Mouse (Mus musculus) heart, embryonic 10.5 days (tissue): Measurements from ENCODE around the gene Pou3f1. TPM values are rescaled to one million over a fixed set of nuclear protein-coding genes. Genes with fewer than 3 reads are reported as not detected.
"Not testable (repeated sequence)": the region's sequence is repeated elsewhere in the genome, so short reads cannot be mapped to it uniquely, and the experiment has no call there.

ENCODE experiments used
- DNase-seq: peaks from one replicate; pipeline ENCODE4 v3.0.0-alpha.2; 2017; ENCODE audit warnings: low spot score
- H3K27ac ChIP-seq: fragments of 300-500 bp; sonication (generic); 2 replicates; pipeline ENCODE4 v1.5.1; 2016; ENCODE audit warnings: mild to moderate bottlenecking
- H3K27me3 ChIP-seq: fragments of 300-500 bp; sonication (generic); 2 replicates; pipeline ENCODE4 v1.6.1; 2016; ENCODE audit warnings: mild to moderate bottlenecking; ENCODE audit not compliant: poor library complexity, insufficient read depth, severe bottlenecking
- H3K36me3 ChIP-seq: fragments of 300-500 bp; sonication (generic); 2 replicates; pipeline ENCODE4 v1.6.1; 2016; ENCODE audit warnings: mild to moderate bottlenecking, moderate library complexity
- H3K4me1 ChIP-seq: fragments of 300-500 bp; sonication (generic); 2 replicates; pipeline ENCODE4 v1.6.1; 2016; ENCODE audit warnings: mild to moderate bottlenecking
- H3K4me3 ChIP-seq: fragments of 300-500 bp; sonication (generic); 2 replicates; pipeline ENCODE4 v1.5.1; 2016; ENCODE audit warnings: mild to moderate bottlenecking, moderate library complexity
- H3K9me3 ChIP-seq: fragments of 300-500 bp; sonication (generic); 2 replicates; pipeline ENCODE4 v1.6.1; 2016; ENCODE audit warnings: mild to moderate bottlenecking, moderate library complexity
- WGBS: fragments of 180-500 bp; shearing (Covaris S2); methylation state at CpG from one replicate; pipeline ENCODE4 v1.1.7; 2016; 5-methylcytosine and 5-hydroxymethylcytosine counted together
- polyA plus RNA-seq: library from polyadenylated mRNA; unstranded; fragments of >200 nt; fragmentation: Nextera tagmentation; extraction: Ambion mirVana; gene quantifications from 2 replicates; pipeline ENCODE4 v1.2.1, GENCODE M21; 2016

The Pou3f1 gene
- polyA plus RNA-seq, 1 experiment from 2014 or later: 0.35 TPM

- peak within 1 kb of the TSS; percentile 96 for H3K27ac ChIP-seq
- peaks cover 60% of the 10 kb centered on the region for H3K4me1 ChIP-seq
- H3K36me3 ChIP-seq: peaks cover 1% of the 10 kb centered on the region; the same call in 1 of the 2 replicates
- peak within 1 kb of the TSS; percentile 96 for H3K4me3 ChIP-seq
- H3K27me3 ChIP-seq: peaks cover 9% of the 10 kb centered on the region
- DNase-seq: peak; percentile 91
- under 1% methylated on average over 44 of the region's 59 CpGs for WGBS
- no peaks in the 10 kb centered on the region for H3K9me3 ChIP-seq
These were observed 43.8 kb downstream of the Pou3f1 start, which contains the start of gene Fhl3 for GRCm38 (mm10) chr4:124700248-124700971. Fhl3 (plus strand) TSS chr4:124700701.

DNA sequence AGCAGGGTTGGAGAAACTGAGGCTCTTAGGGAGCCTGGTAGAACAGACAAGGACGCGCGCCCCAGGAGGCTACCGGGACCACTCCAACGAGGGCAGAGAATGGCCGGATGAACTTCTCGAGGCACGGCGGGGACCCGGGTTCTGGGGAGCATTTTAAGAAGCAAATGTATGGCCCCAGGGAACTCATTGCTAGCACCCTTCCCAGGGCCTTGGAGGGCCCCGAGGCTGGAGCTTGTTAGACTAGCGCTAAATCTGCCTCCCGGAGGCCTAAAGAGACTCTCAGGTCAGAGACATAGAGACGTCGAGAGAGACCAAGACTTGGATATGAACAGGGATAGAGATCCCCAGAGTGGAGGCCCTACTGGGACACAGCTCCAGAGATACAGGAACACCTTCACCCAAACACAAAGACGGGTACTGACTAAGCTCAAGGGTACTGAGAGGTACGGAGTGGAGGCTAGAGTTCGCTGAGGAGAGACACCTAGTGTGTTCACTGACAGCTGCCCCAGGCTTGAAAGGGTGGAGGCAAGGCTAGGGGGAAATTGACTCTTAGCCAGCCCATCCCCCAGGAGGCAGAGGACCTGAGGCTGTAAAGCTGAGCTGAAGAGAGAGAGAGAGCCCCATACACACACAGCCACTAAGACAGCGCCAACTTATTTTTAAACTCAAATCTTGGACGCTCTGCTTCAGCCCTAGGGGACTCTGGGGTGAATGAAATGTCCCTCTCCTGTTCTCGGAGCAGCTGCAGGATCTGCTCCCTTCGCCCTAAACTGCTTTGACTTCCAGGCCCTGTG lies 44.6 kb downstream of the Pou3f1 start:
- peaks cover 64% of the 10 kb centered on the region for H3K4me1 ChIP-seq

DNA sequence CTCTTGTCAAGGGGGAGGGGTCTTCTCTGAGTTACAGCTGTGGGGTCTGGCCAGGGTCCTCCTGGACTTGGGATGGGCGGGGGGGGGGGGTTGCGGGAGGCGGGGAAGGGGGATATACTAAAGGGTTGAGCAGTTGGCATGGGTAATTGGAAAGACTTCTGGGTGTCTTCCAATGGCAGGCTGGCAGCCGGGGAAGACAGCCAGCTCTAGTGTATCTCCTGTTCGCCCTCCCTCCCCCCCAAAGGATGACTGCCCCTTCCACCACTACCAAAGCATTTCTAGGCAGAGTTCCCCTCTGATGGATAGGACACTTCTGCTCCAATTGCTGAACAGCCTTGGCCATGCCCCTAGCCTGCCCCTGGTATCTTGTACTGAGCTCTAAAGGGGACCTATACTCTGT lies 45.3 kb downstream of the Pou3f1 start:
- 29% methylated on average over 5 of the region's 5 CpGs for WGBS
- Histone ChIP-seq H3K36me3 (peaks cover 14% of the 10 kb centered on the region; the same call in 1 of the 2 replicates), H3K4me3 (peak overlapping the region; percentile 96), H3K27ac (peak overlapping the region; percentile 96), H3K4me1 (peaks cover 65% of the 10 kb centered on the region), H3K9me3 (no peaks in the 10 kb centered on the region), H3K27me3 (no peaks in the 10 kb centered on the region)
- DNase-seq: no peak

More for the DNA sequence above, 44.6 kb downstream of the Pou3f1 start:
- peaks cover 10% of the 10 kb centered on the region; the same call in 1 of the 2 replicates for H3K36me3 ChIP-seq
- no peaks in the 10 kb centered on the region for H3K9me3 ChIP-seq
- peak overlapping the region; percentile 96 for H3K27ac ChIP-seq
- peak overlapping the region; percentile 96 for H3K4me3 ChIP-seq
- 2% methylated on average over 22 of the region's 22 CpGs for WGBS
- peaks cover under 1% of the 10 kb centered on the region for H3K27me3 ChIP-seq
- DNase-seq: no peak

GRCm38 (mm10) chr4:124703406-124703805 lies 46.8 kb downstream of the Pou3f1 start:
- Histone ChIP-seq H3K4me3 (peak overlapping the region; percentile 35), H3K27ac (peak overlapping the region; percentile 87), H3K4me1 (peaks cover 76% of the 10 kb centered on the region), H3K9me3 (no peaks in the 10 kb centered on the region), H3K27me3 (no peaks in the 10 kb centered on the region), H3K36me3 (peaks cover 20% of the 10 kb centered on the region; the same call in 1 of the 2 replicates)
- no peak for DNase-seq
- WGBS: 20% methylated on average over 2 of the region's 2 CpGs

DNA sequence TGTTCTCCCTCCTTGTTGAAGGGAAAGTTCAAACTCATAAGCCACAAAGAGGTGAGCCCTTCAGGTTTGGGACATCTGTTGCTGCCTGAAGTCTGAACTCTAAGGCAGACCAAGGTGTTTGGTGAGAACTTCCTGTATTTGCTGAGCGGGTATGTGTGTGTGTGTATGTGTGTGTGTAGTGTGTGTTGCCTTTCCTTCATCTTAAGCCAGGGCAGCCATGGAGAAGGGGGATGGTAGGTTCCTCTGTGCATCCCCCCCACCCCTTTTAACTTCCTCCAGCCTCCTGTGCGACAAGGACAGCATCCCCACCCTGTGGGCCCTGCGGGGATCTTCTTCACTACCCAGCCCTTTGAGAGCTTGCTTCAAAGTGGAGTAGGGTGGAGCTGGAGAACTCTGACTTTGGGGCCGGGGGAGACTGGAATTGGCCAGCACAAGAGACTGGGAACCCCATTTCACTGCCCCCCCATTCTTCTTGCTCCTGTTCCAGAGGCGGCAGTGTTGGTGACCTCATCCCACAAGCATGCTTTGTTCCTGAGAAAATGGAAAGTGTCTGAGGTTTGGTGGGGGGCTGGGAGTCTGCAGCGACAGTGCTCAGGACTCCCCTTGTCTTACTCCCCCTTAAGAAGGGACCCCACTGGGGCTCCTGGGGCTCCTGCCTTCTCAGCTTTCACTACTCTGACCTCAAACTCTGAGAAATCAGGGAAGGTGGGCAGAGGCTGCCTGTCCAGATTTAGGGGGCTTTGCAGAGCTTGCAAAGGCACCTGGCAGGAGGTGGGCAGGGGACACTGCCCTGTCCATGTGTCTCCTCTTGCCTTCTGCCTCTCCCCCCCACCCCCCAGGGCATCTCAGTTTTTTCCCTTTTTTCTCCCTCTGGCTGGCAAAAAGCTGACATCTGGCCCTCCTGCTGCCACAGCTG lies 47.5 kb downstream of the Pou3f1 start:
- H3K4me3 ChIP-seq: peak overlapping the region; percentile 35
- DNase-seq: no peak
- no peaks in the 10 kb centered on the region for H3K9me3 ChIP-seq
- H3K36me3 ChIP-seq: peaks cover 20% of the 10 kb centered on the region; the same call in 1 of the 2 replicates
- H3K4me1 ChIP-seq: peaks cover 84% of the 10 kb centered on the region
- 5% methylated on average over 6 of the region's 6 CpGs for WGBS
- H3K27me3 ChIP-seq: no peaks in the 10 kb centered on the region
- H3K27ac ChIP-seq: peak overlapping the region; percentile 87

DNA sequence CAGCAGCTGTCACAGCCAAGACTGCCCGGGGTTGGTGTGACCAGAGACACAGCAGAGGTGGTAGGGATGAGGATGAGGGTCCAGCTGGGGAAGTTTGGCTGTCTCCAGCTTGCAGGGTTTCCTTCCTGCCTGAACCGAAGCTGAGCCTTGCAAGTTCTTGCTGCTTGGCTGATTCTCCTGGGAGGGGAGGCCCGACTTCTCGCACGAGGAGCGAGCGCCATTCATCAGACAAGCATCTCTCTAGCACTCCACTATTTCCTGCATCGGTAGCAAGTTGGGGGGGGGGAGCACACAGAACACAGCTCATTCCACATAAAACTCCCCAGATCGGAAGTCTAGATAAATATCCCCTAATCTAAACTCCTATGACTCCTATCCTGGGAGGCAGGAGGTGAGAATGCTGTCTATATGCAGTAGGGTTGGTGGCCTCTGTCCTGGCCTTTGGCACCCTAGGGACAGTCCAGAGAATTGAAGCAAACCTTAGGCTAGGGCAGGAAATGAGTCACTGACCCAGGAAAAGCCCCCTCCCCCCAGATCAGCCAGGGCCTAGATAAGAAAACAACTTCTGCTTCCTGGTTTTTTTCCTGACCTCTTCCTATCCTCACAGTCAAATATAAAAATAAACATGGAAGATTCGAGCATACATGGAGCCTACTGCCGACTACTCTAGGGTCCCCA lies 48.3 kb downstream of the Pou3f1 start:
- peak overlapping the region; percentile 87 for H3K27ac ChIP-seq
- H3K4me1 ChIP-seq: peaks cover 87% of the 10 kb centered on the region
- peaks cover 20% of the 10 kb centered on the region; the same call in 1 of the 2 replicates for H3K36me3 ChIP-seq
- 13% methylated on average over 11 of the region's 11 CpGs for WGBS
- H3K27me3 ChIP-seq: no peaks in the 10 kb centered on the region
- H3K4me3 ChIP-seq: peak overlapping the region; percentile 35
- no peak for DNase-seq
- H3K9me3 ChIP-seq: no peaks in the 10 kb centered on the region

DNA sequence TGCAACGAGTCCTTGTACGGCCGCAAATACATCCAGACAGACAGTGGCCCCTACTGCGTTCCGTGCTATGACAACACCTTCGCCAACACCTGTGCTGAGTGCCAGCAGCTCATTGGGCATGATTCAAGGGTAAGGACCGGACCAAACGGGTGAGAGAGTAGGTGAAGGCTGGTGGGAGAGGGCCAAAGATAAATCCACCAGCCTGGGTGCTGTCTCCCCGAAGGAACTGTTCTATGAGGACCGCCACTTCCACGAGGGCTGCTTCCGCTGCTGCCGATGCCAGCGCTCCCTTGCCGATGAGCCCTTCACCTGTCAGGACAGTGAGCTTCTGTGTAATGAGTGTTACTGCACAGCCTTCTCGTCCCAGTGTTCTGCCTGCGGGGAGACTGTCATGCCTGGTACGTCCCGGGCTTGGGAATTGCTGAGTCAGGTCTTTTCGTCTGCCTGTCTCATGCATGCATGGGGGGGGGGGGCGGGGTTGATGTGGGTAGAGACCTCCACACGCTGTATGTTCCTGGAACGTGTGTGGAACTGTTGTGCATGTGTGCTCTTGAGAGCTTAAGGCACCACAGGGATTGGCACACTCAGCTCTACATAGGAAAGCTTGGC lies 49.2 kb downstream of the Pou3f1 start:
- peak overlapping the region; percentile 87 for H3K27ac ChIP-seq
- no peak for DNase-seq
- H3K4me3 ChIP-seq: no peak overlapping the region
- no peaks in the 10 kb centered on the region for H3K27me3 ChIP-seq
- no peaks in the 10 kb centered on the region for H3K9me3 ChIP-seq
- WGBS: 84% methylated on average over 23 of the region's 23 CpGs
- H3K4me1 ChIP-seq: peaks cover 85% of the 10 kb centered on the region
- peaks cover 20% of the 10 kb centered on the region; the same call in 1 of the 2 replicates for H3K36me3 ChIP-seq

- Histone ChIP-seq H3K36me3 (peaks cover 20% of the 10 kb centered on the region; the same call in 1 of the 2 replicates), H3K27ac (0 out of 2 replicates have a peak overlapping the region, but pooled peaks have one; percentile 93), H3K4me1 (peaks cover 69% of the 10 kb centered on the region)
- not testable (repeated sequence) for H3K27me3 ChIP-seq, DNase-seq, H3K4me3 ChIP-seq, H3K9me3 ChIP-seq
- 84% methylated on average over 25 of the region's 25 CpGs for WGBS
These were observed 51.0 kb downstream of the Pou3f1 start for GRCm38 (mm10) chr4:124707381-124708199.

DNA sequence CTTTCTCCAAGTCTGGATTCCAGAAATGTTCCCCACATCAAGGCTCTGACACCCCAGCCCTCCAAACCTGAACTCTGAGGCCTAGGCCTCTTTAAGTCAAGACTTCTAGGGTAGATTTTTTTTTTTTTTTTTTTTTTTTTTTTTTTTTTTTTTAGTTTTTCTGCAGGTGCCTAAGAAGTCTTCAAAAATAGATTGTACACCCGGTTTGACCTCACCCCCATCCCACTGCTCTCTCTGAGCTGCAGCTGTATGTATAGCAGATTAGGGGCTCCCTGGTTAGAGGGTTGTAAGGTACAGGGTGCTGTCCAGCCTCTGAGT lies 51.6 kb downstream of the Pou3f1 start:
- peak overlapping the region; percentile 93 for H3K27ac ChIP-seq
- WGBS: 11% methylated on average over 1 of the region's 1 CpGs
- not testable (repeated sequence) for H3K4me3 ChIP-seq, H3K9me3 ChIP-seq, H3K27me3 ChIP-seq, DNase-seq
- H3K36me3 ChIP-seq: peaks cover 20% of the 10 kb centered on the region; the same call in 1 of the 2 replicates
- H3K4me1 ChIP-seq: peaks cover 67% of the 10 kb centered on the region

DNA sequence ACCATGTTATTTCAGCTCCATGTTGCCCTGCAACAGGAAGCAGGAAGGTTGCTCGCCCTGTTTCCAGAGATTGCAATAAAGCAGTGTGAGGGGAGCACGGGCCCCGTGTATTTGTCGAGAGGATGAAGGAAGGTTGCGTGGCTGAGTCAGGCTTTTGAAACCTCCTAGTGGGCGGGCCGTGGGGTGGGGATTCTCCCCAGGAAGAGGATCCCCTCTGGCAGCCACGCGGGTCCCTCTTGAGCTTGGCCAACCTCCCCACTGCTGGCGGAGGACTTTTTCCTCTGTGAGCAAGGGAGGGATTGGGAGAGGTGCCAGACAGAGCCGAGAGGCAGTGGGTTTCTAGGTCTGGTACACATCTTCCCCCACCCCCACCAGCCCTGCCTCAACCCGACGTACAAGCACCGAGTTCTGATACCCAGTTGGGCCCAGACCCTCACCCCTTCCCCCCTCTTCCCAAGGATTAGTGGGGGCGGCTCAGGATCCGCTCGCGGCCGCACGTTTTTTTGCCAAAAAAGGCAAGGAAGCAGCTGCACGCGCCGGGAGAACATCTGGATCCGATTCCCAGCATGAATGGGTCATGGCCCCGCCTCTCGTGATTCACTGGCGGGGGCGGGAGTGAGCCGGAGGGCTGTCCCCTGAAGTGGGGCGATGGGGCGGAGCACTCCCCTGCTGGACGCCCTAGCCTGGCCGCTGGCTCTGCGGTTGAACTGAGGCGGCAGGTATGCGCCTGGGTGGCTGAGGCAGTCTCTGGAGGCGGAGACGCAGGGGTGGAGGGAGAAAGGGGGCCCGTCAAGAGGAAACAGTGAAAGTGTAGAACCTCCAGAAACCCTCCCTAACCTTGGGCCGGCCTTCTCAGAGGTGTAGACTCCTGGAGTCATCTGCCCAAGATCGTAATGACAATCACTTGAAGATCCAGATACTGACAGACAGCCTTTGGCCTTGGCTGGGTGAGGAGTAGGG lies 52.2 kb downstream of the Pou3f1 start:
- peak; percentile 96 for DNase-seq
- 1% methylated on average over 41 of the region's 41 CpGs for WGBS
- Histone ChIP-seq H3K27me3 (no peaks in the 10 kb centered on the region), H3K36me3 (peaks cover 20% of the 10 kb centered on the region; the same call in 1 of the 2 replicates), H3K4me3 (peak overlapping the region; percentile 58), H3K4me1 (peaks cover 61% of the 10 kb centered on the region), H3K27ac (peak overlapping the region; percentile 93), H3K9me3 (no peaks in the 10 kb centered on the region)
